8 mouse cellular contexts compared by ENCODE assay signal in the genomic region with DNA sequence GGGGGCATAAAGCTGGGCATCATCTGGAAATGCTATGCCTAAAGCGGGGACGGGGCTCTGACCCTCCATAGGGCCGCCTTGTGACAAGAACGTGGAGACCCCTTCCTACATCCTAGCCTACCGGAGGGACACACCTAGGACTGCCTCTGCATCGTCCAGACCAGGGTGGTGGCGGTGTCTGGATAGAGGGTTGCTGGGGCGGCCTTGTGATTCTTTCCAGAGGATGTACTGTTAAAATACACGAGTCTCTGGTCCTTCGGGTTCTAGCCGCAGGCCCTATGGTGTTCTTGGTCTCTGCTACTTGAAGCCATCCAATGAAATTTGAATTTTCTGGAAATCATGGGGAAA. TPM values are rescaled to one million over a fixed set of nuclear protein-coding genes. Genes with fewer than 3 reads are reported as not detected.
DNase-seq lines count a peak whose midpoint lies in the region; ATAC-seq and TF ChIP-seq lines count a peak whose summit lies in the region.

No protein-coding gene starts in this region.

- no peak for ATAC-seq in heart, embryonic 15.5 days (replicated peaks; ENCODE audit: insufficient number of reproducible peaks, insufficient read depth, low FRiP score, low read depth)
- ATAC-seq in hindbrain, embryonic 11.5 days (ENCODE audit: low FRiP score) = no peak
- ATAC-seq in midbrain, embryonic 11.5 days (ENCODE audit: low FRiP score) = no peak
- no peak for ATAC-seq in megakaryocyte-erythroid progenitor cell, adult 5-6 weeks (replicated peaks; ENCODE audit: low FRiP score, low TSS enrichment, poor library complexity, severe bottlenecking)

- peak overlapping the region; percentile 82 for H3K9ac ChIP-seq in heart, embryonic 15.5 days
- peak overlapping the region; percentile 33; the same call in 1 of the 2 replicates for H3K9ac ChIP-seq in hindbrain, embryonic 11.5 days (ENCODE audit: low read depth, low read length)
- H3K9ac ChIP-seq in midbrain, embryonic 11.5 days (ENCODE audit: low read length) = no peak overlapping the region

- 2% methylated on average over 11 of the region's 11 CpGs for WGBS in heart, embryonic 15.5 days
- 8% methylated on average over 11 of the region's 11 CpGs for WGBS in bone marrow, adult 2 months
- WGBS in hindbrain, embryonic 11.5 days = 6% methylated on average over 11 of the region's 11 CpGs
- WGBS in midbrain, embryonic 11.5 days = 6% methylated on average over 11 of the region's 11 CpGs

- H3K27ac ChIP-seq in heart, embryonic 15.5 days = peak overlapping the region; percentile 92
- H3K27ac ChIP-seq in bone marrow, adult 2 months (ENCODE audit: control insufficient read depth, insufficient read depth, low read depth, low read length, poor library complexity) = no peak overlapping the region; the same call in 1 of the 2 replicates
- H3K27ac ChIP-seq in hindbrain, embryonic 11.5 days (ENCODE audit: low read depth, low read length) = no peak overlapping the region
- no peak overlapping the region for H3K27ac ChIP-seq in midbrain, embryonic 11.5 days (ENCODE audit: low read depth, low read length)

- no peak for DNase-seq in heart, postnatal 25 days (ENCODE audit: low spot score)
- DNase-seq in hindbrain, embryonic 11.5 days (ENCODE audit: low spot score) = peak; percentile 52
- DNase-seq in midbrain, embryonic 11.5 days (ENCODE audit: low spot score, missing footprints) = peak; percentile 90
- DNase-seq in layer of hippocampus, postnatal 36 days = no peak
- DNase-seq in urinary bladder, postnatal 14 days (ENCODE audit: low spot score) = no peak

- H3K4me2 ChIP-seq in heart, embryonic 15.5 days = peak overlapping the region; percentile 83
- H3K4me2 ChIP-seq in hindbrain, embryonic 11.5 days (replicated peaks; ENCODE audit: low read depth, low read length) = peak overlapping the region; percentile 79
- peak overlapping the region; percentile 96 for H3K4me2 ChIP-seq in midbrain, embryonic 11.5 days

- TF ChIP-seq POLR2A in bone marrow, adult 2 months (IDR thresholded peaks at IDR 0.05; ENCODE audit: borderline replicate concordance, control insufficient read depth, low read depth, low read length) = no peak

- H3K4me1 ChIP-seq in heart, embryonic 15.5 days (replicated peaks) = peaks cover 62% of the 10 kb centered on the region
- H3K4me1 ChIP-seq in bone marrow, adult 2 months (ENCODE audit: control insufficient read depth, insufficient read depth, low read length) = no peaks in the 10 kb centered on the region
- H3K4me1 ChIP-seq in hindbrain, embryonic 11.5 days (replicated peaks; ENCODE audit: control insufficient read depth, insufficient read depth, low read length) = peaks cover 6% of the 10 kb centered on the region
- peaks cover 11% of the 10 kb centered on the region for H3K4me1 ChIP-seq in midbrain, embryonic 11.5 days (ENCODE audit: control insufficient read depth, insufficient read depth, low read length)

- peaks cover 10% of the 10 kb centered on the region; the same call in 1 of the 2 replicates for H3K36me3 ChIP-seq in heart, embryonic 15.5 days
- no peaks in the 10 kb centered on the region for H3K36me3 ChIP-seq in hindbrain, embryonic 11.5 days (ENCODE audit: control insufficient read depth, insufficient read depth, low read length)
- no peaks in the 10 kb centered on the region for H3K36me3 ChIP-seq in midbrain, embryonic 11.5 days (ENCODE audit: control insufficient read depth, insufficient read depth, low read length)

- intact Hi-C loops in heart, postnatal 25 days (cut with DNase I) = loop anchor here (5.0 kb wide), 3 partner anchors 104 to 389 kb away; no protein-coding TSS in a partner anchor

- no peaks in the 10 kb centered on the region for H3K9me3 ChIP-seq in heart, embryonic 15.5 days (replicated peaks)
- H3K9me3 ChIP-seq in hindbrain, embryonic 11.5 days (ENCODE audit: control insufficient read depth, low read length) = no peaks in the 10 kb centered on the region
- H3K9me3 ChIP-seq in midbrain, embryonic 11.5 days (ENCODE audit: control insufficient read depth, low read length) = no peaks in the 10 kb centered on the region

- H3K27me3 ChIP-seq in heart, embryonic 15.5 days = peaks cover 3% of the 10 kb centered on the region; the same call in 1 of the 2 replicates
- H3K27me3 ChIP-seq in hindbrain, embryonic 11.5 days (ENCODE audit: control insufficient read depth, insufficient read depth, low read length) = peaks cover 32% of the 10 kb centered on the region
- H3K27me3 ChIP-seq in midbrain, embryonic 11.5 days (ENCODE audit: control insufficient read depth, insufficient read depth, low read length) = peaks cover 51% of the 10 kb centered on the region

- peak overlapping the region; percentile 60 for H3K4me3 ChIP-seq in heart, embryonic 15.5 days
- H3K4me3 ChIP-seq in bone marrow, adult 2 months (replicated peaks; ENCODE audit: control insufficient read depth, low read depth, low read length) = peak overlapping the region; percentile 3
- H3K4me3 ChIP-seq in hindbrain, embryonic 11.5 days (ENCODE audit: low read depth, low read length) = peak overlapping the region; percentile 51
- H3K4me3 ChIP-seq in midbrain, embryonic 11.5 days (ENCODE audit: low read depth, low read length) = peak overlapping the region; percentile 26

- TF ChIP-seq CTCF in bone marrow, adult 2 months (IDR thresholded peaks at IDR 0.05; ENCODE audit: control insufficient read depth, insufficient read depth, low read length) = no peak

RNA-seq across cellular contexts. Expression of gene Pmp22, which starts 2.9 kb away (rescaled TPM):
- 107 and 133 TPM in 2 replicates for polyA plus RNA-seq in heart, embryonic 15.5 days (2015; fragmentation: Nextera tagmentation; extraction: Ambion mirVana)
- total RNA-seq in heart, postnatal 25 days (2021) = 10 to 100 TPM; 55.9 to 63.6 TPM
- 2.7 and 4.2 TPM in 2 replicates for polyA plus RNA-seq in bone marrow, adult 2 months (2011; ENCODE audit: insufficient read depth, insufficient read length, low replicate concordance, missing spikeins)
- polyA plus RNA-seq in hindbrain, embryonic 11.5 days (2014; fragmentation: Nextera tagmentation; extraction: Ambion mirVana) = 58.0 and 64.2 TPM in 2 replicates
- 34.9 and 39.7 TPM in 2 replicates for polyA plus RNA-seq in midbrain, embryonic 11.5 days (2014; fragmentation: Nextera tagmentation; extraction: Ambion mirVana)
- total RNA-seq in megakaryocyte-erythroid progenitor cell, adult 5-6 weeks (2014; fragmentation: Nextera tagmentation) = not detected in 2 replicates
- total RNA-seq in megakaryocyte-erythroid progenitor cell, adult 5-6 weeks (2017) = not detected in 2 replicates
- total RNA-seq in layer of hippocampus, postnatal 36 days (2021) = 10 to 100 TPM; 19.4 to 22.0 TPM

Comparison
In these comparisons a context has a peak if more than half of its experiments do, and no peak if none do; other contexts are left out.
1. H3K4me3 ChIP-seq: peak in every context shown above with its lines; median percentile 60 in heart, embryonic 15.5 days; 51 in hindbrain, embryonic 11.5 days; 26 in midbrain, embryonic 11.5 days; 3 in bone marrow, adult 2 months.
2. DNase-seq: peak in hindbrain, embryonic 11.5 days (single experiment) and midbrain, embryonic 11.5 days (single experiment); none in heart, postnatal 25 days (single experiment), layer of hippocampus, postnatal 36 days (0 of 2) and urinary bladder, postnatal 14 days (single experiment).
3. Peak in every context shown above with its lines, with median percentiles within 50 percentile points of each other: H3K4me2 ChIP-seq.